Mouse (Mus musculus) adrenal gland, postnatal 14 days (tissue): ENCODE results near the gene Phf10. TPM values are rescaled to one million over a fixed set of nuclear protein-coding genes. Genes with fewer than 3 reads are reported as not detected.
"Not testable (repeated sequence)": the region's sequence is repeated elsewhere in the genome, so short reads cannot be mapped to it uniquely, and the experiment has no call there.

Source experiments
- DNase-seq: peaks from one replicate; pipeline ENCODE4 v3.0.0; 2021; ENCODE audit warnings: mixed read lengths
- long read RNA-seq, 2 experiments: library from polyadenylated mRNA; stranded (forward); transcript quantifications; one replicate each; pipeline ENCODE4 v2.0.0; 2021
- total RNA-seq: library from RNA; stranded (reverse); gene quantifications from 2 replicates; pipeline ENCODE4 v1.2.3, GENCODE M21; 2021

Gene Phf10
- 57.9 and 63.1 TPM in 2 replicates for total RNA-seq
- long read RNA-seq, experiment 1, transcript Phf10-201 (12 exons, 1,663 nt) = major isoform, 51 of 85 reads
- long read RNA-seq, experiment 1, partial matches to known transcripts = 7 of 85 reads
- long read RNA-seq, experiment 1, other reads (novel, unspliced or antisense) = 27 of 85 reads
- long read RNA-seq, experiment 2, transcript Phf10-201 (12 exons, 1,663 nt) = major isoform, 45 of 69 reads
- long read RNA-seq, experiment 2, partial matches to known transcripts = 9 of 69 reads
- long read RNA-seq, experiment 2, other reads (novel, unspliced or antisense) = 13 of 69 reads

DNA sequence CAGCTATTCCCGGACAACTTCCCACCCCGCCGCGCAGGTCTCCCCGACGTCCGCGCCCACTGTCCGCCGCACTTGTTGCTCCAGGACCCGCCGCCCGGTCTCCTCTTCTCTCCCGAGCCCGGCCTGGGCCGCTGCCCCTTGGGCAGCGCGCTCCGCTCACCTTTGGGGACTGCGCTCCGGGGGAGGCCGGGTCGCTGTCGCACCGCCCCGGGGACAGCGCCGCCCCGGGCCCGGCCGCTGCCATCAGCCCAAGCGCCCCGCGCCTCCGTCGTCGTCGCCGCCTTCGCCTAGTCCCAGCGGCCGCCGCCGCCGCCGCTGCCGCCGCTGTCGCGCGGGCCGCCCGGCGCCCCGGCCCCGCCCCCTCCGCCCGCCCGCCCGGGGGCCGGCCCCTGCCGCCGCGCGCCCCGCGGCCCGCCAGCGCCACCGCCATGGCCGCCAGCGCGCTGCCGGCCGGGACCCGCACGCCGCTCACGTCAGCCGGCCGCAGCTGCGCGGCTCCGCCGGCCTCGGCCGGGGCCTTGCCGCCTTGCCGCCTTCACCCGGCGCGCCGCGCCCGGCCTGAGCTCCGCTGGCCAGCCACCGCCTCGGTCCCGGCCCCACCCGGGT is at the start of gene Phf10:
TSS of gene Phf10 (minus strand) at position 323 of the 606 bp plus-strand sequence.
- peak; percentile 62 for DNase-seq

DNA sequence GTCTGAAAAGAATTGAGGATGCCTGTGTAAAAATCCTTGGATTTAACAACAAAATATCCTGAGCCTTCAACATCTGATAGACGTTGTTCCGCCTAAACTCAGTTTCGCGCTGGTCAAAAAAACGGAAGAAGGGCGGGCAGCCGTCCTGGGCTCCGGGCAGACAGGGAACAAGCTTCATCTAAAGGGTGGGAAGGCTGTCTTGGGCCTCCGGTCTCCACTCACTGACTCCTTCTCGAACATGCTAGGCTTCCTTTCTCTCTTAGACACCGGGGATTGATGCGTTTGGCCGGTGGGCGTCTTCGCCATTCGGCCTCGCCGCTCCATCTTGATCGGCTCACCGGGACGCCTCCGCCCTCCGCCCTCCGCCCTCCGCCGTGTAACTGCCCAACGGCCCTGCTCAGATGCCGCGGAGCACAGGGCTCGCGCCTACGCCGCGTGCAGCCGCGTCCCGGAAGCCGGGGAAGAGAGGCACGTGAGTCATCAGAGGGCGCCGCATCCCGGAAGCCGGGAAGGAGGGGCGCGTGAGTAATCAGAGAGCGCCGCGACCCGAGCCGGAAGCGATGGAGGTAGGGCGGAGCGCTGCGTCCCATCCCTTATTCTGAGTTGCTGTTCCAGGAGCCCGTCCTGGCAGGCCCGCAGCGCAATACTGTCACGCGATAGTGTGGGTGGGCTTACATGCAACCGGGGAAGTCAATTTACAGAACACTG is 48.8 kb upstream of the Phf10 start, which contains the start of gene Gm3435:
TSS of gene Gm3435 (plus strand) at position 471 of the 708 bp plus-strand sequence.
- DNase-seq = not testable (repeated sequence)

DNA sequence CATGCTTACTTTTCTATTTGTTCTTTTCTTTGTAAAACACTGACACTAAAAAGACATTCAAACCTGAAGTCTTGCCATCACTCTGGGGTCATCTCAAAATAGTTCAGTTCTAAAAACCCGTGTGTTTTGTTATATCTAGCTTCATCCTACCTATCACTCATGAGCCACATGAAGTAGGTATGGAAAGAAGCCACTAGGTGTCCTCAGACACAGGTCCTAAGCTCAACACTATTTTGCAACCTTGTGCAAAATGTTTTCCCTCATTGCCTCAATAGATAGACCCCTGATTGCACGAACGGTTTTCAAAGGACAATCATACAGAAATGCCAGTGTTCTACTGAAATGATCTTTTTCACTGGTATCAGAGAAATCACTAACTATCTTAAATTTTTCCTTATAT is 48.0 kb upstream of the Phf10 start:
- not testable (repeated sequence) for DNase-seq

DNA sequence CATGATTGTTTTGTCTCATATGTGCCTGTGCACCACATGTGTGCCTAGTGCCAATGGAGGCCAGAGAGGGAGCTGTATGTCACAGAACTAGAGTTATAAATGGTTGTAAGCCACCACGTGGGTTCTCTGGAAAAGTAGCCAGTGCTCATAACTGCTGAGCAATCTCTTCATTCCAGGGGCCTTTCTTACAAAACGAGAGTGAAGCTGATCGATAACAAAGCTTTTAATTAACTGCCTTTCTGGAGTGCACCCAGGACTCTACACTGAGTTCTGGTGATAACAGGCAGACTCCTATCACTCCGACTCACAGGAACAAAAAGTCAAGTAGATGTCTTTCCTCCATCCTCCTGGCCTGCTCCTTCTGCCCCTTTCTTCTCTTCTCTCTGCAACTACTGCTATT is 39.0 kb upstream of the Phf10 start:
- not testable (repeated sequence) for DNase-seq

DNA sequence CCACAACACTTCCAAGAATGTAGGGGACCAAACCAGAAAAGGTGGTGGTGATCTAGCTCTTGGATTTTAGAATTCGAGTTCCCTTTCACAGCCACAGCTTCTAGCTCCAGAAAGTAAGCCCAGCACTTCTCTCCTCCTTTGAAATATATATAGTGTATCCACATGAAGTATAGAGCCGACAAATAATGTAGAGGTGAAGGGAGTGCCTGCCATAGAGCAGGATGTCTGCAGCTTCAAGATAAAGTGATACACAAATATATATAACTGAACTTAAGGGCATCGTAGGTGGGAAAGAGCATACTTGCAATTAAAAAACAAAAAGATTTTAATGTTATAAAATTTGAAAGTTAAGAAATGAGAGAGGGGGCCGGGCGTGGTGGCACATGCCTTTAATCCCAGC is 33.1 kb upstream of the Phf10 start:
- DNase-seq = not testable (repeated sequence)

DNA sequence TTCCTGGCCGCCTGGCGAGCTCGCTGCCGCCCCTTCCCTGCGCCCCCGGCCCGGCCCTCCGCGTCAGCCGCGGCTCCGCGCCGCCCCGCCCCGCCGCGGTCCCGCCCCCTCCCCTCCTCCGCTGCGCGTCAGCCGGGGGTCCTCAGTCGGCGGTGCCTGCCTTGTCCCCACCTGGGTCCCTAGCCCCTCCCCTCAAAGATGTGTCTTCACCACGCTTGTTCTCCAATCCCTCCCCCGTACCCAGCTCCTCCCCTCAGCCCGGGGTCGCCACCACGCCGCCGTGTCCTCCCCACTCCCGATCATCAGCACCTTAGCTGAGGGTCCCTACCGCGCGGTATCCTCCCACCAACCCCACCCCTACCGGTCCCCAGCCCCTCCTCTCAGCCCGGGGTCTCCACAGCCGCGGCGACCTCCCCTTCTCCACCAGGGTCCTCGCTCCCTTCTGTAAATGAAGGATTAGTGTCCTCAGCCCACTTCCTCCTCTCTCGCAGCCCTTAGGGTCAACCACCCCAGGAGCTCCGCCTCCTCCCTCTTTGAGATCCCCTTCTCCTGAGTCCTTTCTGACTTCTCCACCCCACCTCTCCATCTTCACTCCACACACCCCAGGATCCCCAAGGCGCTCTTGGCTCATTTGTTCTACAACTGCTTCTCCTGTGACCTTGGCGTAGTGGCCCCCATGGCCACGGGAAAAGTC is 32.2 kb upstream of the Phf10 start:
- DNase-seq = not testable (repeated sequence)

DNA sequence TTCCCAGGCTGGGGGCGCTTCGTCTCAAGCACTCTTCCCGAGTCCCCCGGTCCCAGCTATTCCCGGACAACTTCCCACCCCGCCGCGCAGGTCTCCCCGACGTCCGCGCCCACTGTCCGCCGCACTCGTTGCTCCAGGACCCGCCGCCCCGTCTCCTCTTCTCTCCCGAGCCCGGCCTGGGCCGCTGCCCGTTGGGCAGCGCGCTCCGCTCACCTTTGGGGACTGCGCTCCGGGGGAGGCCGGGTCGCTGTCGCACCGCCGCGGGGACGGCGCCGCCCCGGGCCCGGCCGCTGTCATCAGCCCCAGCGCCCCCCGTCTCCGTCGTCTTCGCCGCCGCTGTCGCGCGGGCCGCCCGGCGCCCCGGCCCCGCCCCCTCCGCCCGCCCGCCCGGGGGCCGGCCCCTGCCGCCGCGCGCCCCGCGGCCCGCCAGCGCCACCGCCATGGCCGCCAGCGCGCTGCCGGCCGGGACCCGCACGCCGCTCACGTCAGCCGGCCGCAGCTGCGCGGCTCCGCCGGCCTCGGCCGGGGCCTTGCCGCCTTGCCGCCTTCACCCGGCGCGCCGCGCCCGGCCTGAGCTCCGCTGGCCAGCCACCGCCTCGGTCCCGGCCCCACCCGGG is 31.6 kb upstream of the Phf10 start:
- not testable (repeated sequence) for DNase-seq

DNA sequence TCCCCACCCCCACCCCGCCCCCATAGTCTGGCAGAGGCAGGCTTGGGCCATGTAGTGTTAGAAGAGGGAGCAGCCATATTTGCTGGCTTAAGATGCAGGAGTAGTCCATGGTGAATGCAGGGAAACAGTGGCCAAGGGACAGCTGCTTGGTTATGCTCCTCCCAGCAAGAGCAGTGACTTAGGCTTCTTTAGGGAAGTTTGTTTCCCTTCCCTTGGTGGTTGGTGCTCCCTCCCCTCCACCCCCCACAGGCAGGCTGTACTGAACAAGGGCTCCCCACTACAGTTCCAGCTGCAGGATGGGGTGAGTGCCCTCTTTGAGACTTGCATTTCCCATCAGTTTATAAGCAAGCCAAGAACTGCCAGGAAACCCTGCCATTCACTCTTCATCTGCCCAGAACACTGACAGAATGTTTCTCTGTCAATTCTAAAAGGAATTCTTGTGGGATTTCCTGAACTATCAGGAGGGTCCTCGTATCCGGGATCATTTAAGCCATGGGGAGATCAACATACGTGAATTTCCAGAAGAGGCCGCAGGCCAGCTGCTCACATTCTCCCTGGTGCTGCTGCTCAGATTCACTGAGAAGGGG is 29.1 kb upstream of the Phf10 start:
- not testable (repeated sequence) for DNase-seq

DNA sequence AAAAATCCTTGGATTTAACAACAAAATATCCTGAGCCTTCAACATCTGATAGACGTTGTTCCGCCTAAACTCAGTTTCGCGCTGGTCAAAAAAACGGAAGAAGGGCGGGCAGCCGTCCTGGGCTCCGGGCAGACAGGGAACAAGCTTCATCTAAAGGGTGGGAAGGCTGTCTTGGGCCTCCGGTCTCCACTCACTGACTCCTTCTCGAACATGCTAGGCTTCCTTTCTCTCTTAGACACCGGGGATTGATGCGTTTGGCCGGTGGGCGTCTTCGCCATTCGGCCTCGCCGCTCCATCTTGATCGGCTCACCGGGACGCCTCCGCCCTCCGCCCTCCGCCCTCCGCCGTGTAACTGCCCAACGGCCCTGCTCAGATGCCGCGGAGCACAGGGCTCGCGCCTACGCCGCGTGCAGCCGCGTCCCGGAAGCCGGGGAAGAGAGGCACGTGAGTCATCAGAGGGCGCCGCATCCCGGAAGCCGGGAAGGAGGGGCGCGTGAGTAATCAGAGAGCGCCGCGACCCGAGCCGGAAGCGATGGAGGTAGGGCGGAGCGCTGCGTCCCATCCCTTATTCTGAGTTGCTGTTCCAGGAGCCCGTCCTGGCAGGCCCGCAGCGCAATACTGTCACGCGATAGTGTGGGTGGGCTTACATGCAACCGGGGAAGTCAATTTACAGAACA is 17.4 kb upstream of the Phf10 start, which contains the start of the genes 9030025P20Rik and Gm3417:
TSS of gene 9030025P20Rik (plus strand) at position 107 of the 677 bp plus-strand sequence.
TSS of gene Gm3417 (minus strand) at position 429 of the 677 bp plus-strand sequence.
- not testable (repeated sequence) for DNase-seq

DNA sequence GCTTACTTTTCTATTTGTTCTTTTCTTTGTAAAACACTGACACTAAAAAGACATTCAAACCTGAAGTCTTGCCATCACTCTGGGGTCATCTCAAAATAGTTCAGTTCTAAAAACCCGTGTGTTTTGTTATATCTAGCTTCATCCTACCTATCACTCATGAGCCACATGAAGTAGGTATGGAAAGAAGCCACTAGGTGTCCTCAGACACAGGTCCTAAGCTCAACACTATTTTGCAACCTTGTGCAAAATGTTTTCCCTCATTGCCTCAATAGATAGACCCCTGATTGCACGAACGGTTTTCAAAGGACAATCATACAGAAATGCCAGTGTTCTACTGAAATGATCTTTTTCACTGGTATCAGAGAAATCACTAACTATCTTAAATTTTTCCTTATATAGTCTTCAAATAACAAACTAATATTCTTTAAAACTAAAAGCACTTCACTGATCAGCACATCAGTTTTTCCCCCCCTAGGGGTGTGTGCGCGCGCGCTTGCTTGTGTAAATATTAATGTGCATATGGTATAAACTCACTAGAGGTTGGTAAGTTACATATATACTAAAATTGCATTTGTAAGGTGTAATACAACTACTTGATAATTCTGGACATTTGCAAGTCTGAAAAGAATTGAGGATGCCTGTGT is 16.8 kb upstream of the Phf10 start:
- not testable (repeated sequence) for DNase-seq

DNA sequence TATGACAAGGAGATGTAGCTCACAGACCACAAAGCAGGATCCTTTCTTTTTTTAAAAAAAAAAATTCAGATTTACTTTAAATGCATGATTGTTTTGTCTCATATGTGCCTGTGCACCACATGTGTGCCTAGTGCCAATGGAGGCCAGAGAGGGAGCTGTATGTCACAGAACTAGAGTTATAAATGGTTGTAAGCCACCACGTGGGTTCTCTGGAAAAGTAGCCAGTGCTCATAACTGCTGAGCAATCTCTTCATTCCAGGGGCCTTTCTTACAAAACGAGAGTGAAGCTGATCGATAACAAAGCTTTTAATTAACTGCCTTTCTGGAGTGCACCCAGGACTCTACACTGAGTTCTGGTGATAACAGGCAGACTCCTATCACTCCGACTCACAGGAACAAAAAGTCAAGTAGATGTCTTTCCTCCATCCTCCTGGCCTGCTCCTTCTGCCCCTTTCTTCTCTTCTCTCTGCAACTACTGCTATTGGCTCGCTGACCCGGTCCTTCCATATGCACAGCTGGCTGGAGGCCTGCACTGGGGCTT is 7.4 kb upstream of the Phf10 start:
- DNase-seq = not testable (repeated sequence)

DNA sequence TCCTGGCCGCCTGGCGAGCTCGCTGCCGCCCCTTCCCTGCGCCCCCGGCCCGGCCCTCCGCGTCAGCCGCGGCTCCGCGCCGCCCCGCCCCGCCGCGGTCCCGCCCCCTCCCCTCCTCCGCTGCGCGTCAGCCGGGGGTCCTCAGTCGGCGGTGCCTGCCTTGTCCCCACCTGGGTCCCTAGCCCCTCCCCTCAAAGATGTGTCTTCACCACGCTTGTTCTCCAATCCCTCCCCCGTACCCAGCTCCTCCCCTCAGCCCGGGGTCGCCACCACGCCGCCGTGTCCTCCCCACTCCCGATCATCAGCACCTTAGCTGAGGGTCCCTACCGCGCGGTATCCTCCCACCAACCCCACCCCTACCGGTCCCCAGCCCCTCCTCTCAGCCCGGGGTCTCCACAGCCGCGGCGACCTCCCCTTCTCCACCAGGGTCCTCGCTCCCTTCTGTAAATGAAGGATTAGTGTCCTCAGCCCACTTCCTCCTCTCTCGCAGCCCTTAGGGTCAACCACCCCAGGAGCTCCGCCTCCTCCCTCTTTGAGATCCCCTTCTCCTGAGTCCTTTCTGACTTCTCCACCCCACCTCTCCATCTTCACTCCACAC is 583 bp upstream of the Phf10 start:
- DNase-seq = not testable (repeated sequence)

DNA sequence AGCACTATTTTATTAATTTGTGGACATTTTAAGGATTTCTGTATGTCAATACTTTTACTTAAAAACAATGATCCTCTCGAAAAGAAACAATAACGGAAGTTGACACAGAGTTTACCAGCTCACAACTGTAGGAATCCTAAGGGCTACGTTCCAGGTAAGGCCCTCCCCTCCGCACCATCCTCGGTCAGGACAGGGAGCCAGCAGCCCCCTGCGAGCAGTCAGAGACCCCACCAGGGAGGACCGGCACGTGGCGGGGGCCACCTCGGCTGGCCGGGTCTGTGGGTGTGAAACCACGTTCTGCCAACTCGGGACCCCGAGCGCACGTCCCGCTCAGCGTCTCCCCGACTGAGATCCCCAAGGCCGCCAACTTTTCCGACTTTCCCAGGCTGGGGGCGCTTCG is 553 bp downstream of the Phf10 start:
- DNase-seq = peak; percentile 45

DNA sequence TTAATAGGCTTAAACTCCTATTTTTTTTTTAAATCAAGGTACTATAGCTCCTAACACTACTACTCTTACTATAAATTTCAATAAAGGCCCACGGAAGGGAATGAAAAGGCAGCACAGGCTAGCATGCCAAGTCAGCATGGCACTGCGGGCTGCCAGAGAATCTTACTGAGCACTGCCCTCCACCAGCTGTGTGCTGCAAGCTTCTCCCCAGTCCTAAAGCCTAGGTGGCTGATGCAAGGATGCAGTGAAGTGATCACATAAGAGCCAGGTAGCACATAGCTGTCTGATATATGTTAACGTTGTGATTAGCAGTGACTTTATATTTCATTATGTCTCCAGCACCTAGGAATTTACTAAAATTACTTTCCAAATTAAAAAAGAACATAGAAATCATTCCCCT is 1.1 kb downstream of the Phf10 start:
- DNase-seq = peak; percentile 26

DNA sequence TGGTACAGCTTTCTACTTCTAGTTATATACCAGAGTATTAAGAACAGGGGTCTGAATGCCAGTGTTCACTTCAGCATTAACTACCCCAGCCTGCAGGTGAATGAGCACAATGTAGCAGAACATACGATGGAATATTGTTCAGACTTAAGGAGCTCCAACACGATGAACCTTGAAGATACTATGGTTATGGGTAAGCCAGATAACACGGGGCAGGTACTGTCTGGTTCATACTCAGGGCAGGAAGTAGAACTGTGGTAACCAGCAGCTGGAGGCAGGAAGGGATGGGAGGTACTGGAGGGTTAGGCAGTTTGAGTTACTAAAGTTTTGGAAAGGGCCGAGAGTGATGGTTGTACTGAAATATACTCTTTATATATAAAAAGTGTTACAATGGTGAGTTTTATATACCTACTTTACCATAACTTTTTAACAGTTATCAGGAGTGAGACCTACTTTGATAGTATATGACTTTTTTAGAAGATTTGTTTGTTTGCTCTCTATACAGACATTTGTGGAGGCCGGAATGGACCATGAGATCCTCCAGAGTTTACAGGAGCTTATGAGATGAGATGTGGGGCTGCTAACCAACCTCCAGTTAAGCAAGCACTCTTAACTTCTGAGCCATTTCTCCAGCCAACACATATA is 2.3 kb downstream of the Phf10 start:
- no peak for DNase-seq

DNA sequence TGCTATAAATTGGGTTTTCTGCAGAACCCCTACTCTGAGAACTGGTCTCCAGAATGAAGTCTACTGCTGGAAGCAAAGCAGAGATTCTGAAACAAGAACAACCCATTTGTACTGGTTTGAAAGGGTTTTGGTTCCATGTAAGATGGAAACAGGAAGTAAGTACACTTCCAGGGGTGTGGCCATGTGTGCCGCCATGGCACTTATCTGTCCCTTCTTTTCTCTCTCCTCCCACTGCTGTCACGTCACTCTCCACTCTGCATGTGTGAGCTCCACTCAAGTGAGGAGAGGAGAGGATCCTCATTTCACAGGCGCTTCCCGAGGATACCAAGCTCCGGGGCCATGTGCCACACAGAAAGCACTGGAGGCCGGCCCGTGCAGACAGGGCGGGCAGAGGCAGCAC is 7.6 kb downstream of the Phf10 start:
- DNase-seq = no peak

DNA sequence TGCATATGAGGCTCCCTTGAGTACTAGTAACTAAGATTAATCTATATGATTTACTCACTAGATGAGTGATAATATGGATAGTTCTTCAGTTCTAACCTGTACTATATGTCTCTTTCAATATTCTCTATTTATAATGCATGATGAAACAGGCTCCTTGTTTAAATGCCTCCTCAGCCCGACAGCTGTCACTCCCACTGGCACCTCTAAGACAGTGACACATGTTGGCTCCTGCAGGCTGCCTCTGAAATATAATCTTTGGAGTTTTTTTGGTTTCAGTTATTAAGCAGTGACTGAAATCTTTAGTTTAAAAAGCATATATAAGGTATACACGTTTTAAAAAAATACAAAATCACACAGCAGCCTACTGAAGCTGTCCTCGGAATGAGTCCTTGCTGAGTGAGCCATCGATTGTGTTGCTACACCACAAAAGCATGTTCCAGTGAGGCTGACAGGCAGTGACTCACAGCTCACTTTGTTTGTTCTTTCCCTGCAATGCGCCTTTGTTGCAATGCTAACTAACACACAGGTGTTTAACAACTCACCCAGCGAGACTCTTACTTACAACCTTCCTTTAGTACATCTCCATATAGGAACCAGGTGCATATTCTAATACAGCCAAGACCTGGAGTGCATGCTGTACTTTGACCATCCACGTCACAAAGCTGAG is 11.8 kb downstream of the Phf10 start:
- DNase-seq = peak; percentile 25

DNA sequence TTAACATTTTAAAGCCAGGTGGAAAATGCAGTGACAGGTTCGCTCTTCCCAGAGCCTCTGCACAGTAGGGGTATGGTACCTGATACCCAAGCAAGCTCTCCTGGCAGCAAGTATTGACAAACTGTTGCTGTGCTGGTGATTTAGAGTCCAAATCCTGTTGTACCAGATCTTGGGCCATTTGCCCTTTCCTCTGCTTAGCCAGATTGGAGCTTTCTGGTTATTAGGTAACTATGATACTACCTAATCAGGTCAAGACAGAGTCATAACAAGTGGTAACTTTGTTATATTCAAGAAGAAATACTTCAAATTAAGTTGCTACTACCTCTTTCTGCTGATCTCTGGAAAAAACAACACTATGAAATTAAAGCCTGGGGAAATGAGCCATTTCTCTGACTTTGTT is 16.5 kb downstream of the Phf10 start:
- peak; percentile 14 for DNase-seq

DNA sequence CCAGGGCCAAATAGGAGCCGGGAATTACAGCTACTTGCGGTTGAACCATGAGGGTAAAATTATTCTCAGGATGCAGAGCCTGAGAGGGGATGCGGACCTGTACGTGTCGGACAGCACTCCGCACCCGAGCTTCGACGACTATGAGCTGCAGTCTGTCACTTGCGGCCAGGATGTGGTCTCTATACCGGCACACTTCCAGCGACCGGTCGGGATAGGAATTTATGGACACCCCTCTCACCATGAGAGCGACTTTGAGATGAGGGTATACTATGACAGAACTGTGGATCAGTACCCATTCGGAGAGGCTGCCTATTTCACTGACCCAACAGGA is 17.4 kb downstream of the Phf10 start:
- no peak for DNase-seq
